Mouse (Mus musculus) gastrocnemius, postnatal 36 days (tissue): ENCODE measurements around the gene Fdxr. TPM values are rescaled to one million over a fixed set of nuclear protein-coding genes. Genes with fewer than 3 reads are reported as not detected.

Source experiments
- DNase-seq, 2 experiments: peaks; one replicate each; pipeline ENCODE4 v3.0.0; 2022
- intact Hi-C: fragments of 180-260 bp; cut with DNase I; formaldehyde crosslinking; loops from one replicate; pipeline ENCODE4 v1.15.1; 2025
- long read RNA-seq, 2 experiments: library from polyadenylated mRNA; stranded (forward); transcript quantifications; one replicate each; pipeline ENCODE4 v2.0.0; 2021
- total RNA-seq, 2 experiments: library from RNA; stranded (reverse); gene quantifications; 2 replicates each; pipeline ENCODE4 v1.2.3; 2021

Fdxr gene
- 1 to 10 TPM; 3.6 to 4.4 TPM for total RNA-seq
- long read RNA-seq, experiment 1, partial matches to known transcripts: 0 of 3 reads
- long read RNA-seq, experiment 1, other reads (novel, unspliced or antisense): 2 of 3 reads
- long read RNA-seq, experiment 2, partial matches to known transcripts: 0 of 2 reads
- long read RNA-seq, experiment 2, other reads (novel, unspliced or antisense): 1 of 2 reads

DNA sequence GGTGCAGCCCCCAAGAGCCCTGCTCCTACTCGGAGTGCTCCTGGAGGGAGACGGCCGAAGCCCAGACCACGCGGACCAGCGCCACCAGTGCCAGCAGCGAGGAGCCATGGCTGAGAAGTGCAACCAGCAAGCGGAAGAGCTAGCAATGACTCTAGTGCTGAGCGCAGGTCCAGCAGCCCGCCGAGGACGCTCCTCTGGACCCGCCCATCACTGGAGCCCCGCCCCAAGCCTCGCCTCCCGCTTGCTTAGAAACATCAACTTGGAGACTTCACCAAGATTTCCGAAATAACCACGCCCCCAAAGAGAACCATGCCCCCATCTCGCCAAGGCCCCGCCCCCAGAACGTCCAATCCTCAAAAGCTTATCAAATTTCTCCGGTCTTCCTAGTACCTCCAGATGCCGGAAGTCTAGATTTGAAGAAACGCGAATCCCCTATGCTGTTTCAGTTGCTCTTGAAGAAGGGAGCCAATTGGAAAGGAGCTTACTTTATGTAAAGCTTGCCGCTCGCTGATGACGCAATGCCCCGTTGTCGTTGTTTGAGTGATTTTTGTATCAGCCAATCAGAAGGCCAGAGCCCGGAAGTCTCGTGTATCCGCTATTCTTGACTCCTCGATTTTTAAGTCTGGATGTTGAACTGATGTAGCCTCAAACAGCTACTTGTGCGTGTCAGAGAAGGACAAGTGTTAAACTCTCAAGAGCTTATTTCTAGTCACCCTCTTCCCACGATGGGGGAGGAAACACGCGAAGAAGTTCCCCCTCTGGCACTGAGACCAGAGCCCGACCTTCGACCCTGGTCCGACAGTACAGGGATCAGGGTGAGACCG lies at the start of gene Fdxr:
Gene Fdxr (minus strand): TSS at position 271 of the 824 bp plus-strand sequence.
- DNase-seq: peak; percentile 96 to 99
- intact Hi-C loops: no loop called here

DNA sequence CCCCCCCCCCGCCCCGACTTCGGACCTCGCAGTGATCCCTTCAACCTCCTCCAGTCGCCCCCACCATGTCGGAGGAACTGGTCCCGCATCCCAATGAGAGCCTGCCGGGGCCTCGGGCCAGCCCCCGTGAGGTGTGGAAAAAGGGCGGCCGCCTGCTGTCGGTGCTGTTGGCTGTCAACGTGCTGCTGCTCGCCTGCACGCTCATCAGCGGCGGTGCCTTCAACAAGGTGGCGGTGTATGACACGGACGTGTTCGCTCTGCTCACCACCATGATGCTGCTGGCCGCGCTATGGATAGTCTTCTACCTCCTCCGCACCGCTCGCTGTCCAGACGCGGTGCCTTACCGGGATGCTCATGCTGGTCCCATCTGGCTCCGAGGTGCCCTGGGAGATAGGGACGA lies 46.5 kb upstream of the Fdxr start:
- intact Hi-C loops: no loop called here
- DNase-seq: no peak

DNA sequence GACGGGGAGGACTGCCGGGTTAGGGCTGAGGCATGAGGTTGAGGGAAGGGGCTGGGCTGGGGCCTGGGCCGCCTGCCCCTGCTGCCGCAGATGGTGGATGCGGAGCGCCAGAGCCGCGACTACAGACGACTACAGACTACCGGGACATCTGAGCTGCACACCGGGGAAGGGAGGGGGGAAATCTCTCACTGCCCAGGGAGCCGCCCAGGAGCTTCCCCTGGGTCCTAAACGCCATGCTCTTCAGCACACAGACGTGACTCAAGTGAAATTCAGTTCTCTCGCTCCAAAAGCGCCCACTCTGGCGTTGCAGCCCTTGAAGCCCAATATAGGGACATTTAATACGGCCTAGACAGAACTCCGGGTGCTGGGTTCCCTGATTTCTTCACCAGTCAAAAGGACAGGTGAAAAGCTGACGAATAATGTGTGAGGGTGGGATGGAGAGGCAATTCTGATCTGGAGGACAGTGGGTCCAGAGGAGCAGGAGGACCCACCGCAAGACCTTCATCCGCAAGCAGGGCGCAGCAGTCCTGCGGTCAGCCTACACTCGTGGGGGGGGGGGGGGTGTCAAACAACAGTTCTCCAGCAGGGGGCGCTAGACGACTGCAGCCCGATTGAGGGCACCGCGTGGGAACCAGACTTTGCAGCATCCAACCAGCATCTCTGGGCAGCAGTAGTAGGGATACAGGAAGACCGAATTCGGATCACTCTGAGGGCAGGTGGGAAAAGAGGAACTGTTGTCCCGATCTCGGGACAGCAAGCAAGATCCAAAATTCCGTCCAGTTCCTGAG lies 45.2 kb upstream of the Fdxr start, which contains the start of gene Ush1g:
Gene Ush1g (minus strand): TSS at position 136 of the 788 bp plus-strand sequence.
- peak in 1 of 2 experiments; percentile 40 for DNase-seq
- intact Hi-C loops: loop anchor here (1.0 kb wide), 1 partner anchor 32 kb away; no protein-coding TSS in a partner anchor

DNA sequence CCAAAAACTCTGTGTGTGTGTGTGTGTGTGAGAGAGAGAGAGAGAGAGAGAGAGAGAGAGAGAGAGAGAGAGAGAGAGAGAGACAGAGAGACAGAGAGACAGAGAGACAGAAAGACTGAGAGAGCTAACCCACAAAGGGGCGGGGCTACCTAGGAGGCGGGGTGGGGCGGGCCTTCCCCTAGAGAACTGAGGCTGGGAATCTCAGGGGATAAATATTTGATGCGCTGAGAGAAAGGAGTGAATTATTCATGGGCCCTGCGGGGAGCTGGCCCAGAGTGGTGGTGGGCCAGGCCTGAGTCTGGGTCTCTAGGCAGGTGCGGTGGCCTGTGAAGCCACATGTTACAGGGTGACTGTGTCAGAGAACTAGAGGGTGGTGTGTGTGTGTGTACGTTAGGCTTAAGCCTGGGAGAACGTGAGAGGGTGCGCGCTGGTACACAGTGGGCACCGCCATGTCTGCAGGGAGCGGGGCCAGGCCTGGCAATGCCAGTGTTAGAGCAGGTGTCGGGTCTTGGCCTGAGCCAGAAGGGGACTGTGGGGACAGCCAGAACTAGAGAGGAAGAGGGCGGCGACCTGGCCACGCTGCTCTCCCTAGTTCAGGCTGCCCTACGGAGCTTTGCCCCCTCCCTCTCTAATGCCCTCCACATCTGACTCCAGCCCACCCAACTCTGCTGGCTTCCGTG lies 43.0 kb upstream of the Fdxr start:
- intact Hi-C loops: no loop called here

DNA sequence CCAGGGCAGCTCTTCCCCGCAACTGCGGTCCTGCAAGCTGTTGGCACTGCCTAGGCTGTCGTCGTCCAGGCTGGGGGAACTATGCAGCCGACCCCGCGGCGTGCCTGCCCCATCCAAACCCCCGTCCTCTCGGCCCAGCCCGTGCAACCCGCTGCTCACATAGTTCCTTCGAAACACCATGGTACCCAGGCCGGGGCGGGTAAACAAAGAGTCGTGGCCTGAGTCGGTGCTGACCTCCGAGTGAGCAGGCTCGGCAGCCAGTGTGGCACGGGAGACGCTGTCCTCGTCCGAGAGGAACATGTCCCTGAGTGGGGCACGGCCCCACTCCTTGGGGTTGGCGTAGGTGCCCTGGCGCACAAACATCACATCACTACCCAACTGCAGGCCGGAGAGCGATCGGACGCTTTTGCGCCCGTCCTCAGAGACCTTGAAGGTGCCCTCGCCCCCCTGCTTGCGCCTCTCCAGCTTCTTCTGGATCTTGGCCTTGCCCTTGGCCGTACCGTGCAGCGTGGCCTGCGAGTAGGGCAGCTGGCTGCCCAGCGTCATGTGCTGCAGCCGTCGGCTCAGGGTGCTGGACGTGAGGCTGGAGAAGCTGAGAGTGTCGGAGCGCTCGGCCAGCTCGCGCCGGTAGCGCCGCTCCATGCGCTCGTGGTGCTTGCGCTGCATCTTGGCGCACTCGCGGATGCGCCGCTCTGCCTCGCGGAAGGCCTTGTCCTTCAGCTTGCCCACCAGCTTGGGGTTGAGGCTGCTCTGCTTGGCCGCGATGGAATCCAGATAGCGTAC lies 41.6 kb upstream of the Fdxr start:
- intact Hi-C loops: no loop called here
- no peak for DNase-seq

More for the DNA sequence above, 43.0 kb upstream of the Fdxr start:
- DNase-seq: peak in 1 of 2 experiments; percentile 38

DNA sequence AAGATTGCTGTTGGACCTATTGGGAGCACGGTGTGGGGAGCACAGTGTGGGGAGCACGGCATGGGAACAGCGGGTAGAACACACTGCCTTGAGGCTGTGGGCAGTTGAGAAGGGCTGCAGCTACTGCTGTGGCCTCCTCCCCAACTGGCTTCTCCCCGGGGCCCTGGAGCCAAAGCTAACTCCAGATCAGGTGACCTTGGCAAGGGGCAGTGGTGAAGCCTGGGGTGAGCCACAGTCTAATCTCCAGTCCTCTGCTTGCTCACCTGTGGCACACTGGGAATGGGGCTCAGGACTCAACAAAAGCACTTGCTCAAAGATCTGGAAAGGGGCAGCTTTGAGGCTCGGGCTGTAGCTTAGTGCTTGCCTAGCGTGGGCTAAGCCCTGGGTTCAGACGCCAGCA lies 40.4 kb upstream of the Fdxr start:
- intact Hi-C loops: no loop called here
- no peak for DNase-seq

DNA sequence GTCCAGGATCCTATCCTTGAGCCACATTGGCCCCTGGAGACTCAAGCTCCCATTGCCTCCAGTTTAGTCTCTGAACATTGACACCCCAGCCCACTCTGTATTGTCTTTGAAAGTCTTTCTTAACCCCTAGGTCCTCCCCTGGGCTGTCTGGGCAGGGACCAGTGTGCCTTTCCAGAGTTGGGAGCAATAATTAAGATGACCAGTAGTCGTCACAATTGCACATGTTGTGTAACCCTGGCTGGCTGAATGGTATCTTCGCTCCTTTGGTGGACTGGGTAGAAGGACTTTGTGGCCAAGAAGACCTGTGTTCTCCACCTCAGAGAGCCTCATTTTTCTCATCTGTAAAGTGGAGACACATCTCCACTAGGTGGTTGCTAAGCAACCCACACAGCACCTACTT lies 37.4 kb upstream of the Fdxr start:
- intact Hi-C loops: no loop called here
- DNase-seq: no peak

DNA sequence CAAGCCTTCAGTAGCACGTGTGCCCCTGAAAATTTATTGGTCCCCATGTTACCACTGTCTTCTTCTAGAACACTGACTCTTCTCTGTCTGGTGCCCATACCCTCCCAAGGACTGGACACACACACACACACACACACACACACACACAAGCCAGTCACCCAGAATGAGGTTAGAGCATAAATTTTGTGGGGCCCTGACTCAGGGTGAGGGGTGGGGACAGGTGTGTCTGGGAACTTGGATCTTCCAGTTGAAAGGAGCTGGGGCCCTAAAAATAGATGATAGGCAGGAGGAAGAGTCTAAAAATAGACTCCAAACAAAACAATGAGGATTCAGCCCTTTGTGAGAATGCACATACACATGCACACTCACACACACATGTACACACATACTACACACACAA lies 31.9 kb upstream of the Fdxr start:
- no peak for DNase-seq
- intact Hi-C loops: no loop called here

DNA sequence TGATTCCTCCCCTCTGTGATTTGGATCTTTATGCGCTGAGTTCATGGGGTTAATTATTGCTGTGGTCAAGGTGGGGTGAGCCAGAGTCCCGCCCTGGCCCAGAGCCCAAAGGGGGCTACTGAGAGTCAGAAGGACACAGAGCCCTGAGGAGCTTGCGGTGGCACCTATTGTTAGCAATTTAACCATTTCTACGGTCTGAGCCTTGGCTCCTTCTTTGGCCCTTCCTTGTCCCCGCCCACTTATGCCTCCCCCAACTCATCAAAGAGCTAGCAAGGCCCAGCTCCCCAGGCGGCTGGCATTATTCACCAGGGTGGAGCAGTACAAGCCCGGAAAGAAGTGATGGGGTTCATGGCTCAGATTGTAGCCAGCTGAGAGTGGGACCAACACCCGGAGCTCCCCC lies 30.0 kb upstream of the Fdxr start, which contains the start of gene Otop2:
Gene Otop2 (plus strand): TSS at position 301 of the 400 bp plus-strand sequence.
- intact Hi-C loops: no loop called here
- no peak for DNase-seq

DNA sequence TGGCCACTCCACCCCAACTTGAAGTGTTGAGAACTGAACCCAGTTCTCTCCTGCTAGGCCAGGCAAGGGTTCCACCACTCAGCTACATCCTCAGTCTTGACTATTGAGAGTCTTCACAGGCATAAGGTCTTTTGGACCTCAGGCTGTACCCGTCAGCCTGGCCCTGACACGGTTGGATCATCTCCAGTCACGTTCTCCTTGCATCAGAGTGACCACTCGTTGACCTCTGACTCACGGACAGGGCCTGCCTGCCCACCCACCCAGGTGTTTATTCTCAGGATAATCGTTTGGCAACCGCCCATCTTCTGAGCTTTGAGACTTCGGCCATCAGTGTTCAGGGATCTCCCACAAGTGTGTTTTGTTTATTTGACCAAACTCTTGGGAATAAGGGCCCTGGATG lies 26.3 kb upstream of the Fdxr start:
- no peak for DNase-seq
- intact Hi-C loops: no loop called here

DNA sequence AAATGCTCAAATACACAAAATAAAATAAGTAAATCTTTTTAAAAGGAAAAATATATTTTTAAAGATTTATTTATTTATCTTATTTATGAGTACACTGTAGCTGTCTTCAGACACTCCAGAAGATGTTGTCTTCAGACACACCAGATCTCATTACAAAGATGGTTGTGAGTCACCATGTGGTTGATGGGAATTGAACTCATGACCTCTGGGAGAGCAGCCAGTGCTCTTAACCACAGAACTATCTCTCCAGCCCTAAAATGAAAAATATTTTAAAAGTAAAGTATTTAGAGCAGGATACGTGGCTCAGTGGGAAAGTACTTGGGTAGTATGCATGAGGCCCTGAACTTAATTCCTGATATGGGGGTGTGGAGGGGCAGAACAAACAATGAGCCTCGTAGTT lies 24.5 kb upstream of the Fdxr start:
- intact Hi-C loops: no loop called here
- no peak for DNase-seq

DNA sequence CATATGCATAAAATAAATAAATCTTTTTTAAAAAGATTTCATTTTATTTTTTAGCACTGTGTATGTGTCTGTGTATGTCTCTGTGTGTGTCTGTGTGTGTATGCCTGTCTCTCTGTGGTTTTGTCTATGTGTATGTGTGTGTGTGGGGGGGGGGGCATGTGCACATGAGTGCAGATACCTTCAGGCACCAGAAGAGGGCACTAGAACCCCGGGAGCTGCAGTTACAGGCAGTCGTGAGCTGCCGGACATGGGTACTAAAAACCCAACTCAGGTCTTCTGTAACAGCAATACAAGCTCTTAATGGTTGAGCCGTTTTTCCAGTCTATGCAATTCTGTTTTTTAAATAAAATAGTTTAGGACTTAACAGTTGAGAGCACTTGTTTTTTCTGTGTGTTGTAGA lies 23.9 kb upstream of the Fdxr start:
- intact Hi-C loops: no loop called here
- no peak for DNase-seq

DNA sequence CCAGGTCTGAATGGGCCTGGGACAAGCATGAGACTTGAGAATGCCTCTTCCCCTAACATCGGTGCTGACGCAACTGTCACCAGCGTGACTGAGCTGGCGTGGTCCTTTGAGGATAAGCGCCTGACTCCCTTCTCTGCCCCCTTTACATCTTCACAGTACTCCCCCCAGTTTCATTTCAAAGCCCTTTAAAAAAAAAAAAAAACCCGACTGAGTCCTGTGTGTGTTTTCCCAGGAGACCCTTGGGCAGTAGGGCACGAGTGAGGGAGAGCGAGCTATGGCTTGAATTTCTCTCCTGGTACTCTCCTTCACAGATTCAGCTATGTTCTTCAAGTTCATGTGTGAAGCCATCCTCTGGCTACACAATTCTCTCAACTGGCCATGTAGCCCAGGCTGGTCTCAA lies 21.3 kb upstream of the Fdxr start:
- intact Hi-C loops: no loop called here
- no peak for DNase-seq

DNA sequence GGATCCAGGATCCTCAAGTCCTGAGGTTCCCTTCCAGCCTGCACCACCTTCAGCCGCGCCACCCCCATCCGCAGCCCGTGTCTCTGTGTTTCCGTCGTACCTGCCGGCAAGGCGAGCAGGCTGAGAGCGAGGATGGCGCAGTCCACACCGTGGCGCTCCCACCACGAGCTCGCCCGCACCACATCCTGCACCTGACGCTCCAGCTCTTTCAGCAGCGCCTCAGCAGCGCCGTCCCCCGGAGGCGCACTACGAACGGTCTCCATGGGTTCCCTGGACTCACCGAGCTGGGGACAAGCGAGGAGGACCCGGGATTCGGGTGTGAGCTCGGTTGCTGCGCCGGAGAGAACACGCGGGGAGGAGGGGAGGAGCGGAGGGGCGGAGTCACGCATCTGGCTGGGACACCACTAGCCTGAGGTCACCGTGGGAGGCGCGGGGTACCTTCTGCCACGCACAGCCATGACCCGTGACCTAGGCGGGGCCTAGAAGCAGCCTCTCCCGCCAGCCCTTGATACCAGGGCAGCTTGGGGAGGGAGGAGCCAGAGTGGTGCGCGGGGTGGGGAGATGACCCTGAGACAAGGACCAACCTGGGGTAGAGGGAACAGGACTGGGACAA lies 20.5 kb upstream of the Fdxr start, which contains the start of gene Fads6:
Gene Fads6 (minus strand): TSS at position 450 of the 613 bp plus-strand sequence.
- intact Hi-C loops: no loop called here
- DNase-seq: peak in 1 of 2 experiments; percentile 39

DNA sequence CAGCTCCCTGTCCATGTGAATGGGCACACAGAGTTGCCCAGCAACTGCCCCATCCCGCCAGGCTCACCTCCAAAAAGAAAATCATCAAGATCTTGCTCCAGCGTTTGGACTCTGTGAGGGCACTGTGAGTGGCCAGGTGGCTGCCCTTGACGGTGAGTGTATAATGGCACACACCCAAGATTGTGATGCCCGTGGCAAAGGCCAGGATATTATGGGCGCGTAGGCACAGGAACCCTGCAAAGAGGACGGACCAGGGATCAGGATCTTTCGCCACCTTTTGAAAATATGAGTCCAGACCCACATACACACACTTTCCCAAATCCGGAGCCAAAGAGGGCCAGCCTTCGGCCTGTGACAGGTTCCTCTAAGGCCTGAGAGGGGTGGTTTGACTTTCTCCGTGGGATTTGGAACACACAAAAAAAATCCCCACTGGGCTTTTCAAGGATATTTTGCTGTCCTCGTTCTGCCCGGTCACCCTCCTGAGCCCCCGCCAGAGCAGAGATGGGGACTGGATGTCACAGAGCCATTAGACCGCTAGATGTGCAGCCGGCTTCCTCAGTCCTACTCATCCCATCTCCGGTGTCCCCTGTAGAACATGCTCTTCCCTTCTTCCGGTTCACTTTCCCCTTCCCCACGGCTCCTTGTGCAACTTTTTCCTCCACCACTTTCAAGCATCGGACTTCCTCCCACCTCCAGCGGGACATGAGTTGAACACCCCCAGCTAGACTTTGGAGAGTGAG lies 19.8 kb upstream of the Fdxr start:
- no peak for DNase-seq
- intact Hi-C loops: no loop called here

DNA sequence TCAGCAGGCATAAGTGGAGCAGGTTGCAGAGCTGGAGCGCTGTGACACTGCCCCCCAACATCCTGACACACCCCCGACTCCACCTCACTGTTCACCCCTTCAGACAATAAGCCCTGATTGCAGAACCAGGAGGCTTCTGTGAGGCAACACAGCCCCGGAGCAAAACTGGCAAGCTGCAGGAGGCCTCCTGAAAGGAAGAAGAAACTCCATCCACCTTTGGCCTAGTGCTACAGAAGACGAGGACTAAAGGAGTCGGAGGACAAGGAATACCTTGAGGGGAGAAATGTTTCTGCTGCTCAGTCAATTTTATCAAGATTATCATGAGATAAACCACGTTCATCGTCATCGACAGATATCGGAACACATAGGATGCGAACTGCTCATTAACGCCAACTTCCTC lies 19.1 kb upstream of the Fdxr start:
- no peak for DNase-seq
- intact Hi-C loops: no loop called here

DNA sequence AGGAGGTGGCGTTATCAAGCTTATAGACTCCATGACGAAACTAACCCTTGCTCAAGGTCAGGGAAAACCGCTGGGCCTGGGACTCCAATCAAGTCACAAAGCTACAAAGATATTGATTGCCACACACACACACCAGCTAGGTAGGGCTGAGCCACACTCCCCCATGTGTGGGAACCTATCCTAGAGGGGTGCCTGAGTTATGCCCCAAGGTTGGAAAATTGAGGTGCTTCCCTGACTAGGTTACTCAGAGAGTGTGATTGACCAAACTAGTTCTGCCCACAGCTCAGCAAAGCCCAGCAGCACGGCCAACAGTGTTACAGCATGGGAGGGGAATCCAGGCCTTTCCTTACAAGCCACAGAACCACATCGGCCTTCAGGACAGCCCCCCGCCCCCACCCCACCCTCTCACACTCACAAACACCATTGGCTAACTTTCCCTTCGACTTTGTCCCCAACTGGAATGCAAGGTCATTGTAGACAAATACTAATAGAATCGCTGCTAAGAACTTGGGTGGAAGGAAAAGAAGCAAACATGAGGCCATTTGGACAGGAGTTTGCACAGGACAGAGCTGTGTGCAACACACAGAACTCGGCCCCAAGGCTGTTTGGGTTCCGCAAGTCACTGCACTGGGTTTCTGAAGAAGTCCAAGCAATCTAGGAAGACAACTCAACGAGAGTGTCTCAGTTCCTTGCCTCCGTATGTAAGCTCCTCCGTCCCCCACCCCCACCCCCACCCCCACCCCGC lies 16.0 kb upstream of the Fdxr start:
- intact Hi-C loops: no loop called here
- DNase-seq: no peak

DNA sequence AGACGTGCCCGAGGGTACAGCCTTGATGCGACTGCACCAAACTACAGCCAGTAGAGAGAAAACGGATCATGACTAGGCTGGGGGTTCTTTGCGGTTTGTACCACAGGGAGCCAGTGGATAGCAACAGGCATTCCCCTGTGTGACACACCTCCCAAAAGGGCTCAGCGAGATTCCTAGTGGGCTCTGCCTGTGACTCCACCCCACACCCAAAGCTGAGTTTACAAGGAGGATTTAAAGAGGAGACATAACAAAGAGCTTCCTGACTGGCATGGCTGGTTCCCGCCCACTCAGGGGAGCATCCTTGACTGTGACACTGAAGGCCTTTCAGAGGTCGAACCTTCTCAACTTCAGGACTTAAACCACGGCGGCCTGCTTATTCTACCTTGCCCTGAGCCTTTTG lies 14.7 kb upstream of the Fdxr start:
- DNase-seq: no peak
- intact Hi-C loops: no loop called here
